Mouse (Mus musculus) layer of hippocampus, adult 2 months (tissue): Measurements from ENCODE around the gene Il18r1. TPM values are rescaled to one million over a fixed set of nuclear protein-coding genes. Genes with fewer than 3 reads are reported as not detected.
A peak's percentile ranks its signal among the peaks of the same experiment; 100 is the strongest.

Experiments
- DNase-seq, 2 experiments: peaks; one replicate each; pipeline ENCODE4 v3.0.0; 2022; ENCODE audit warnings: low spot score in 2 of 2
- H3K27ac ChIP-seq: fragments of 200-600 bp; 2 replicates; pipeline ENCODE4 v1.8.1; 2022
- H3K4me3 ChIP-seq: fragments of 200-600 bp; 2 replicates; pipeline ENCODE4 v1.8.1; 2022; ENCODE audit warnings: mild to moderate bottlenecking
- CTCF ChIP-seq: fragments of 200-600 bp; conservative IDR thresholded peaks from 2 replicates; pipeline ENCODE4 v1.8.1; 2022; ENCODE audit warnings: antibody characterized with exemption, mild to moderate bottlenecking, moderate library complexity
- long read RNA-seq, 2 experiments: library from polyadenylated mRNA; stranded (forward); transcript quantifications; one replicate each; pipeline ENCODE4 v2.0.0; 2021; ENCODE audit warnings: borderline mapping rate in 2 of 2
- total RNA-seq, 2 experiments: library from RNA; stranded (reverse); gene quantifications; 2 replicates each; pipeline ENCODE4 v1.2.3; 2021

Il18r1 gene
- total RNA-seq: not detected
- long read RNA-seq, experiment 1: 0 reads
- long read RNA-seq, experiment 2: 0 reads

DNA sequence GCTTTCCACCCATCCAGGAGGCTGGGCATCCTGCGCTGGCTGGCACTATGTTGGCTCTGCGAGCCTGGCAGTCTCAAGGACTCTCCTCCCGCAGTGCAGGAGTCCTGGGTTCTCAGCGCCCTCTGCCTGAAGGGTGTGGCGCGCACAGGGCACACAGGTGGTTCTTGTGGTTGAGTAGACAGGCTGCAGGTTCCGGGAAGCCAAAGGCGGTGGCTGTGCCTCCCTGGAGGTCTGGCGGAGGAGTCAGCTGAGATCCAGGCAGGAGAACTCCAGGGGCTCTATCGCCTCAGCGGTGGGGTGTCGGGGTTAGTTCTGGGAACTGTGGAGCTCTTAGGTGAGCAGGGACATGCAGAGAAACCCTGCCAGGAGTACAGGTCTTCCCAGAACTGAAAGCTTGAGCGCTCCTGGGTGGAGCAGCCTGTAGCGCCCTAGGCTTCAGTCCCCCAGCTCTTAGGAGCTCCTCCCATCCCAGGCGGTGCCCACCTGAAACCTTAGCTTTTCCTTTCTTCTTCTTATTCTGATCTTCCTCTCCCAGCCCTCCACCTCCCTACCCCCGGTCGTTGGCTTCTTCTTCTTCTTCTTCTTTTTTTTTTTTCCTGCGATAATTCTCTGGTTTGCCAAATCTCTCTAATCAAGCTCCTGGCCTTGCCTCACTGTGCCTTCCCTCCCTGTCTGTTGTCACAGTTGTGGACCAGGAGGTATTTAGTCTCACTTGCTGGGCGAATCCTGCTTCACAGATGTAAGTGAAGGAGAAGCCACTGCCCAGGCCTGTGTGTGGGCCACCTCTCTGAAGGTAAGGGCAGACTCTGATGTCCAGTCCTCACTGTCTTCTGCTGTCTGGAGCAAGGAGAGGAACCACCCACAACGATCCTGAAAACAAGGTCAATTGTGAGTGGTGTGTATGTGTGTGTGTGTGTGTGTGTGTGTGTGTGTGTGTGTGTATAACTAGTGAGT is at the start of gene Il18r1:
Gene Il18r1 (plus strand): TSS at position 76 of the 954 bp plus-strand sequence.
- no peak within 1 kb of the TSS for H3K4me3 ChIP-seq
- peak; percentile 36 for TF ChIP-seq CTCF
- DNase-seq: no peak
- H3K27ac ChIP-seq: no peak within 1 kb of the TSS

DNA sequence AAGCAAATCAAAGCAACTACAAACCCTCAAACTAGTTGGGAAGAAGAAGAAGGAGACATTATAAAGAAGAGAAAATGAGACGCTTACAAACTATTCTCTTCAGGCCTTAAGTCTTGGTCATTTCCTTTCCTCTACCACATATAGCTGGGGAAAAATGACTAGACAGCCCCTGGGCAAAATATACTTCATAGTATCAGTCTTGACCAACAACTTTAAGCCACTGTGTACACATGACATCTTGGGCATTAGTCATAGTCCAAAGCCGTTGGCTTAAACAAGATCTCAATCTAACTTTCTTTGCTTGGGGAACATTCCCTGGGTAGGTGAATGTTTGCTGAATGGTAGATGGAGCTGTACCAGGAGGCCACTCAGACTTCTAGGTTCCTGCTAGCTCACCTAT is 48.3 kb upstream of the Il18r1 start:
- no peak overlapping the region for H3K27ac ChIP-seq
- H3K4me3 ChIP-seq: no peak overlapping the region
- DNase-seq: no peak
- no peak for TF ChIP-seq CTCF

DNA sequence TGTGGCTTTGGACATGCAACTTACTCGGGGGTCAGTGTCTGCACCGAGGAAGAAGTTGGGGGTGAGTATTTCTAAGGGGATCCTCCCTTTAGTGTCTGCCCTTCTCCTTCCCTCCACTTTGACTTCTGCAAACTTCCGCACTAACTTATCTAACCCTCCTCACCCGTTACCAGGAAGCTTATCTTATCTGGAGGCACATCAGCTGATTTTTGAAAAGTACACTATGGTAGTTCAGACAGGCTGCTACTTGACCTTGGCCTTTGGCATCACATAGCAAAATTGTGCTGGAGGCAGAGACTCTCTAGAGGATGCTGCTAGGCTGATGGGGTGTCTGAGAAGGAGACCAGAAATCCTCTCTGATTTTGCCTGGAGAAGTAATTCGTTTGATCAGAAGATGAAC is 46.8 kb upstream of the Il18r1 start:
- TF ChIP-seq CTCF: no peak
- no peak overlapping the region for H3K27ac ChIP-seq
- no peak overlapping the region for H3K4me3 ChIP-seq

DNA sequence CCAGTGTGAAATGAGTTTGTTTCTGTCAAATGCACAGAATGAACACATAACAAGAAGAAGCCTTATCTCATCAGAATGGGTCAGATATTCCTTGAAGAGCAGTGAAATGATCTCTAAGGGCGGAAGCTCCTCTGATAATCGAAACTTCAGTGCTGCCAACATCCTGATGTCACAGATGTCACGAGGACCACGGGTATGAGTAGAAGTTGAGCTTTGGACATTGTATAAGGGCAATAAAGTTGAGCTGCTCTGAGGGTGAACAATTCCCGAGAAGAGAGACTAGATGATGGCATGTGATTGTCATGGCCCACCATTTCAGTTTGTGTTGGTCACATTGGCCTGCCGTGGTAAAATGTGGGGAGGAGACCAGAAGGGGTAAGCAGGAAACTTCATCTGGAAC is 41.5 kb upstream of the Il18r1 start:
- no peak for TF ChIP-seq CTCF
- DNase-seq: no peak
- H3K27ac ChIP-seq: no peak overlapping the region
- H3K4me3 ChIP-seq: no peak overlapping the region

More for the DNA sequence above, 46.8 kb upstream of the Il18r1 start:
- DNase-seq: no peak

DNA sequence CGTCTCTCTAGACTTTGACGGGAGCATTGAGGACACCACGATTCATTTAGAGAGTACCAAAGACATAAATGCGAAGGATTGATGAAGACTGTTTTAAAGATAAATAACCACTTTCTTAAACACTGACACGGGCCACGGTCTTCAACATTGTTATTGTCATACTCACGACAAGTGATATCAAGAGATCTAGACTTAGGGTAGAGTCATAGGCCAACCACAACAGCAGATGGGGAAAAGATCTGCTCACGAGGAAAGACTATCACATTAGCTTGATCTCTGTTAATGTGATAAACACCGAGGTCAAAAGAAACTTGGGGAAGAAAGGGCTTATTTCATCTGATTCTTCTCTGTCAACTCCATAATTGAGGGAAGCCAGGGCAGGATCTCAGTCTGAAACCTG is 38.1 kb upstream of the Il18r1 start:
- no peak for DNase-seq
- H3K27ac ChIP-seq: no peak overlapping the region
- no peak overlapping the region for H3K4me3 ChIP-seq
- no peak for TF ChIP-seq CTCF

DNA sequence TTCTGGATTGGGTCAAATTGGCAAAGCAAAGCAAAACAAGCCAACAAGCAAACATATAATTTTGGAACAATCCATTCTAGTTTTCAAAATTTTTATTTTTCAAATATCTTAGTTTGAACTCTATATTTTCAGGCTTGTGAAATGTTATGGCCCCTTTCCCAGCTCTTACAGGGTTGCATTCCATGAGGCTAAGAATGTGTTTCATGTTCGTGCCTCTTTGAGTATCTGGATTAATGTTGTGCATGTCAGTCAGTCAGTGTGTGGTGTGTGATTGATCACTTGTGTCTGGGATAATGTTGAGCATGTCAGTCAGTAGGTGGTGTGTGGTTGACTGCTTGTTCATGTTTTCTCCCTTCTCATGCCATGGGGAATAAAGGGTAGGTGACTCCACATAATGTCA is 37.5 kb upstream of the Il18r1 start:
- Histone ChIP-seq H3K27ac (no peak overlapping the region), H3K4me3 (no peak overlapping the region)
- no peak for TF ChIP-seq CTCF
- no peak for DNase-seq

DNA sequence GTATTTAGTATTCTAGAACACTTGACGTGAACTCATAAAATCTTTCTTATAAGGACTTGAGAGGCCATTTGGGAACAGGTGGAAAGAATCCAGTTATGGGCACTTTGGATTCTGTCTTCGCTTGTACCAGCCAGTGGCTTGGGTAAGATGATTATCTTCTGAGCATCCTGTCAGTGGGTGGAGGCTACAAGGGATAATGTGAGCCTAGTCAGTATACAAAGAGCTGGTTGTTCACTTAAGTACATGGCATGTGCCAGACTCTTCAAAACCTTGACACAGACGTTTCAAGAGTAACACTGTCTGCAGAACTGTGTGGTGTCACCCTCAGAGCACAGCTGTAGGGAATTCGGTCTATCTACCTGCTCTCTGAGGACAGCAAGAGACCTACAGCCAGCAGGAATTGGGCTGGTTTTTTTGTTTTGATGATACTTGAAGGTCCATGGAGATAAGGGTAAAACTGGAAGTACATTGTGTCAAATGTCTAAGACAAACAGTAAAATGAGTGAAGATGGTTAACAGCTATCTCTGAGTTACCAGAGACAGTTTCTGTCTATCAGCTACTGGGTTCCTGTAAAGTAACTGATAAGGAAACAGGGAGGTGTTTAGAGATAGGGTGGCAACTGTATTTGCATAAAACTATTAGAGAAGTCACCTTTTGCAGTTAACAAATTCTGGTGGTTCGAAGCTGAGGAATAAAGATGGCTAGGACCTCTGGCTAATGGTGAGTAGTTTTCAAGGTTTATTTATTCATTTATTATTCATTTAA is 36.3 kb upstream of the Il18r1 start, which contains the start of gene Il1rl1:
Gene Il1rl1 (plus strand): TSS at position 661 of the 766 bp plus-strand sequence.
- no peak for DNase-seq
- no peak within 1 kb of the TSS for H3K4me3 ChIP-seq
- no peak within 1 kb of the TSS for H3K27ac ChIP-seq
- no peak for TF ChIP-seq CTCF

DNA sequence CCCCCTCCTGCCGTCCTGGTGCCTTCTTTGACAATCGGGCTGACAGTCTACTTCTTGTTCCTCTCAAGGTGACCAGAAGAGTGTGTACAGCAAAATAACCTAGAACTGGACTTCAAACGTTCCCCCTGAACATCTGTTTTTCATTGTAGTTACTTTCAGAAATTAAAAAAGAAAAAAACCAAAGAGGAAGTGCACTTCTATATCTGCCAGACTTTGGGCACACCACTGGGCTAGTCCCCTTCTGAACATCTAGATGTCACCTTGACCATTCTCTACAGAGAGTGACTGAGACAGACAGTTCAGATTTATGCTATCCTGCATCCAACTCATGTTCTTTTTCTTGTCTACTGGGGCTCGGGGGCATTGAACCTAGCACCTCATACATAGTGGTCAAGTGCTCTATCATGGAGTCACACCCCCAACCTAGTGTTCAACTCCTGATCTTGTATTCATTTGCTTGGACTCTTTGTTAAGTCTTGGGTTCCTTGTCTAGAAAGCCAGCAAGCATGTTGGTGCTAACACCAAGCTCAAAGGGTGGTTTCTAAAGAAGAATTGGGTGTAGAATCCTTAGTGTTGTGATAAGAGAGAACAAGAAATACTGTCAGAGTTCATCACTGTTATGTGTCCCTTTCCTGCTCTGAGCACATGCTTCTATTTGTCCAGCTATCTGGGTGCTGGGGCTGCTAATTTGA is 35.1 kb upstream of the Il18r1 start:
- Histone ChIP-seq H3K27ac (no peak overlapping the region), H3K4me3 (no peak overlapping the region)
- no peak for DNase-seq
- no peak for TF ChIP-seq CTCF

DNA sequence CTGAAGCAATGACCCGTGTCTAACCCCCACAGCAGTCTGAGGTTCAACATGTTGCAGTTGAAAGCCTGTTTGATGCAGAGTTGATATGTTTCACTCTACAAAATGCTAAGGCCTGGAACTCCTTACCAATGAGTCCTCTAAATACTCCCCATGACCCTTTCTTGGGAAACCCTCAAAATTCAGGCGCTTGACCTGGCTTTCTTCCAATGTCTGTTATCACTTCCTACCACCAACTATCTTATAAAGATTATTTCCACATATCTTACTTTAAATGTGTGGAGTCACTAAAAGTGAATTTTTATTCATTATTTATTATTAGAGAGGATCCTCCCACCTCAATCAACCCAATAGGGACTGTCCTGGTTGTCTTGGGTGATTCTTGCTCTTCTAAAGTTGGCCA is 33.2 kb upstream of the Il18r1 start:
- H3K27ac ChIP-seq: no peak overlapping the region
- no peak overlapping the region for H3K4me3 ChIP-seq
- TF ChIP-seq CTCF: no peak
- DNase-seq: no peak

DNA sequence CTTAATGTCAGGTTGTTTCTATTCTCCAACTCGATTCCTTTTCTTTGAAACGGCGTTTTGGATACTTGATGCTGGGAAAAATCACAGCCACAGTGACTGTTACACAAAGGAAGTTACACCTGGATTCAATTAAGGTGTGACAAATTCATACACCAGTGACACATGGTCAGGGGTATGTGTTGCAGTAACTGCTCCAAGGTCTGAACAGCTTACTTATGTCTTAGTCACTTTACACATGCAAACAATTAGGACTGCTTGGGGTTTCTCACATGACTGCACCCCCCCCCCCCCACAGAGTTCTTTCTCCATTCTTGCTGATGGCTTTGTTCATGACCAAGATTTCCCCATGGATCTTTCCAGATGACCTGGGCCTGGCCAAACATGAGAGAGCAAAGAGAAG is 29.4 kb upstream of the Il18r1 start:
- H3K4me3 ChIP-seq: no peak overlapping the region
- no peak for DNase-seq
- no peak overlapping the region for H3K27ac ChIP-seq
- no peak for TF ChIP-seq CTCF

DNA sequence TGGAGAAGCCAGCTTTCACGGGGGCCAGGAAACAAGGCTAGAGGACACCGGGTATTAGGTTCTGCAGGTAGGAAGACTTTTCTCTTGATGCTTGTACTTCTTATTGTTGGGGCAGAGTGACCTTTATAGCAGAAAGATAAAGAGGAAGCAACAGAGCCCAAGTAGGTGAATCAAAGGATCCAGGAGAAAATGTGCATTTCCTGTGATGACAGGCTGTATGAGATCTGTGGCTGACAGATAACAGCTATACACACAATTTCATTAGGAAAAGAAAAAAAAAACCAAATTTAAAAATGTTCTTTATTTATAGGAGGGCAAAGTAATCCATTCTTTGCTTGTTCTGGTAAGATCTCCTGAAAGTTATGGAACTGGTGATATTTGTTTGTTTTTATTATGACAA is 28.0 kb upstream of the Il18r1 start:
- TF ChIP-seq CTCF: no peak
- DNase-seq: no peak
- H3K27ac ChIP-seq: no peak overlapping the region

DNA sequence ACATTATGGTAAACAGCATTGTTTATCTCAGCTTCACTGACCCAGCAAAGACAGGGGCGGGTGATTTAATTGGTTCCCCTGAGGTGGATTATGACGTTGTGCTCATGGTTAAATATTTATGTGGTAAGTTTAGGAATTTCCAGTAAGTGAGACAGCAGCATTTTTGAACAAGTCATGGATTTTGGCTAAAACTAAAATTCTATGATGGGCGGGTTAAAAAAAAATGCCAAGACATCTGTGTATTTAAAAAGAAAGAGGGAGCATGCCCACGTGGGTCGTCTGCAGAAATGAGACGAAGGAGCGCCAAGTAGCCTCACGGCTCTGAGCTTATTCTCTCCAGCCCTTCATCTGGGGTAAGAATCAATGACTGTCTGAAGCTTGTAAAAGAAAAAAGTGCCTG is 25.8 kb upstream of the Il18r1 start:
- no peak overlapping the region for H3K4me3 ChIP-seq
- DNase-seq: no peak
- no peak overlapping the region for H3K27ac ChIP-seq
- TF ChIP-seq CTCF: no peak

More for the DNA sequence above, 28.0 kb upstream of the Il18r1 start:
- no peak overlapping the region for H3K4me3 ChIP-seq

DNA sequence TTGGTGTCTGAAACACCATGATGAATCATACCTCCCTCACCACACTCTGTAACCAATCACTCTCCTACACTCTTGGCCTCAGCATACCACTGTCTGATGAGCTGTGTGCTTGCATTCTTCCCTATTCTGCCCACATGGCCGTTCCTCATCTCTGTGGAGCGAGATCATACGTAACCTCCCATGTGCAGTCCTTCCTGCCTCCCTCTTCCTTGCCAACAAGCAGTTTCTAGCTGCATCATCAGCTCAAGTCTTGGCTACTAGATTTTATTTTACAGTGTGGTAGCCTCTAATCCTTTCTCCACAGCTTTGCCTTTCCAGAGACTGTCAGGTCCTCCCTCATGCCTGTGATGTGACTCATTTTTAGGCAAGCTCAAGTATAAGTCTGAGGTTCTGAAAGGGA is 20.6 kb upstream of the Il18r1 start:
- no peak overlapping the region for H3K27ac ChIP-seq
- no peak for TF ChIP-seq CTCF
- H3K4me3 ChIP-seq: no peak overlapping the region
- DNase-seq: peak in 1 of 2 experiments; percentile 2
